Mouse (Mus musculus): ENCODE data around the gene Phf20. TPM values are rescaled to one million over a fixed set of nuclear protein-coding genes. Genes with fewer than 3 reads are reported as not detected.
A peak's percentile ranks its signal among the peaks of the same experiment; 100 is the strongest.

The Phf20 gene
- polyA plus RNA-seq, 1 experiment from 2014 or later, result 61.1 TPM

DNA sequence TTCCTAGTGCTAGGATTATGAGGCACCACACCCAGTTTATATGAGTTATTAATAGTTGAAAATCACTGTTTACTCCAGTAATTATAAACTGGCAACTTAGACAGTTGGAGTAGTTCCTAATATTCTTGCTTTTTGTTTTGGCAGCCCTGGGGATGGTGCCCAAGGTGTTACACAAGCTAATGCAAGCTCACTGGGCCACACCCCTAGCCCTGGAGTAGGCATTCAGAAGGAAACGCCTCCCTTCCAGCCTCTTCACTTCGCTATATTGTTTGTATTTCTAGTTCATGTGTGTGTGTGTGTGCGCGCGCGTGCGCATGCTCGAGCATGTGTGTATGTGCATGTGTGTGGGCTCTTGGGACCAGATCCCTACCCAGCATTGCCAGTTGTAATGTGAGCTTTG, 46.7 kb downstream of the Phf20 start:
- no peaks in the 10 kb centered on the region for H3K4me1 ChIP-seq (ENCODE audit: control insufficient read depth, insufficient read depth, low read length)
- WGBS (ENCODE audit: insufficient replicate concordance), result 93% methylated on average over 8 of the region's 8 CpGs
- H3K27me3 ChIP-seq (ENCODE audit: control insufficient read depth, insufficient read depth, low read length), result no peaks in the 10 kb centered on the region
- no peaks in the 10 kb centered on the region for H3K9me3 ChIP-seq (replicated peaks; ENCODE audit: control insufficient read depth, low read length)
- ATAC-seq (replicated peaks; ENCODE audit: insufficient number of reproducible peaks, low FRiP score, low TSS enrichment), result no peak
- H3K9ac ChIP-seq (ENCODE audit: low read depth, low read length), result no peak overlapping the region
- peaks cover 5% of the 10 kb centered on the region; the same call in 1 of the 2 replicates for H3K36me3 ChIP-seq (ENCODE audit: control insufficient read depth, insufficient read depth, low read length)
- H3K4me3 ChIP-seq (ENCODE audit: low read depth, low read length), result no peak overlapping the region
- no peak overlapping the region for H3K4me2 ChIP-seq
- no peak overlapping the region for H3K27ac ChIP-seq (ENCODE audit: low read depth, low read length)

DNA sequence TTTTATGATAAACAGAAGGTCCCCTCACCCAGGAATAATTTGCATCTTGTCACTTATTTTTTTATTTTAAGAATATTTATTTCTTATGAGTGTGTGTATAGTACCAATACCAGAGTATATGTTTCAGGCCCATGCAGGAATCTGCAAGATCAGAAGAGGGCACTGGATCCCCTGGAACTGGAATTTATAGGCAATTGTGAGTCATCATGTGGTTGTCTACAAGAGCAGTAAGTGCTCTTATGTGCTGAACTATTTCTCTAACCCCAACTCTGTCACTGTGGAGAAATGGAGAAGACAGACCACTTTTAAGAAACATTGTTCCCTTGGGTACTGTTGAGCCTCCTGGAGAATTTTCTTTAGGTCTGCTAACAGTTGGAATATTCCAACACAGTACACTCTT, 51.3 kb downstream of the Phf20 start:
- no peaks in the 10 kb centered on the region for H3K9me3 ChIP-seq (replicated peaks; ENCODE audit: control insufficient read depth, low read length)
- H3K36me3 ChIP-seq (ENCODE audit: control insufficient read depth, insufficient read depth, low read length), result peaks cover 12% of the 10 kb centered on the region
- no peak overlapping the region for H3K9ac ChIP-seq (ENCODE audit: low read depth, low read length)
- H3K4me2 ChIP-seq, result no peak overlapping the region
- no peak overlapping the region for H3K27ac ChIP-seq (ENCODE audit: low read depth, low read length)
- no peak overlapping the region for H3K4me3 ChIP-seq (ENCODE audit: low read depth, low read length)
- H3K27me3 ChIP-seq (ENCODE audit: control insufficient read depth, insufficient read depth, low read length), result no peaks in the 10 kb centered on the region
- no peak for ATAC-seq (replicated peaks; ENCODE audit: insufficient number of reproducible peaks, low FRiP score, low TSS enrichment)
- no peaks in the 10 kb centered on the region for H3K4me1 ChIP-seq (ENCODE audit: control insufficient read depth, insufficient read depth, low read length)

DNA sequence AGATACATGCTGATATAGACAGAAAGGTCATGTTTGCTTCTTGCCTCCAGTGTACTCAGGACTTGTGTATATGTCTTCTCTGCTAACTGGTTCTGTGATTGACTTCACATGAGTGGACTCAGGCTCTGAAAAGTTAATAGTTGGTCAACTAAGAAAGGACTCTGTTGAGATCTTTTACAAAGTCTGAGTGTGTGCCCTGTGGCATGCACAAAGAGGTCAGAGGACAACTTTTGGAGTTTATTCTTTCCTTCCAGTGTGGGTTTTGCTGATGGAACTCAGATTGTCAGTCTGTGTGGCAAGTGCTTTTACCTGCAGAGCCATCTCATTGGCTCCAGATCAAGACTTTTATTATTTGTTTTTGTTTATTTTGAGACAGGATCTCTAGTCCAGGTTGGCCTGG, 54.5 kb downstream of the Phf20 start:
- Histone ChIP-seq H3K27me3 (ENCODE audit: control insufficient read depth, insufficient read depth, low read length) (no peaks in the 10 kb centered on the region), H3K9me3 (replicated peaks; ENCODE audit: control insufficient read depth, low read length) (no peaks in the 10 kb centered on the region), H3K27ac (ENCODE audit: low read depth, low read length) (no peak overlapping the region), H3K4me2 (no peak overlapping the region), H3K9ac (ENCODE audit: low read depth, low read length) (no peak overlapping the region), H3K4me1 (ENCODE audit: control insufficient read depth, insufficient read depth, low read length) (no peaks in the 10 kb centered on the region), H3K4me3 (ENCODE audit: low read depth, low read length) (no peak overlapping the region), H3K36me3 (ENCODE audit: control insufficient read depth, insufficient read depth, low read length) (peaks cover 21% of the 10 kb centered on the region)
- no peak for ATAC-seq (replicated peaks; ENCODE audit: insufficient number of reproducible peaks, low FRiP score, low TSS enrichment)

DNA sequence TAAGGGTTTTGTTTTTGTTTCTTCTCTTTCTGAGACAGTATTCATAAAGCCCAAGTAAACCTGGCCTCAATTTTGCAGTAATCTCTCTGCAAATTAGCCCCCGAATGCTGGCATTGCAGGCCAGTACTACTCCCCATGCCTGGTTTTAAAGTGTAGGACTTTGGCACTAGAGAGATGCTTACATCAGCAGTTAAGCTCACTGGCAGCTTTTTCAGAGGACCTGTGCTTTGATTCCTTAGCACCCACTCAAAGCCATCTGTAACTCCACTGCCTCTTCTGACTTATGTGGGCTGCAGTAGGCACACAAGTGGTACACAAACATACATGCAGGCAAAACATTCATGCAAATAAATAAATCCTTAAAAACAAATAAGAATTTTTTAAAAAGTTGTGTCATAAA, 55.0 kb downstream of the Phf20 start:
- Histone ChIP-seq H3K4me3 (ENCODE audit: low read depth, low read length) (no peak overlapping the region), H3K9me3 (replicated peaks; ENCODE audit: control insufficient read depth, low read length) (no peaks in the 10 kb centered on the region), H3K4me1 (ENCODE audit: control insufficient read depth, insufficient read depth, low read length) (no peaks in the 10 kb centered on the region), H3K27me3 (ENCODE audit: control insufficient read depth, insufficient read depth, low read length) (no peaks in the 10 kb centered on the region), H3K27ac (ENCODE audit: low read depth, low read length) (no peak overlapping the region), H3K9ac (ENCODE audit: low read depth, low read length) (no peak overlapping the region), H3K4me2 (no peak overlapping the region), H3K36me3 (ENCODE audit: control insufficient read depth, insufficient read depth, low read length) (peaks cover 24% of the 10 kb centered on the region)
- WGBS (ENCODE audit: insufficient replicate concordance), result 82% methylated on average over 1 of the region's 1 CpGs
- ATAC-seq (replicated peaks; ENCODE audit: insufficient number of reproducible peaks, low FRiP score, low TSS enrichment), result no peak

DNA sequence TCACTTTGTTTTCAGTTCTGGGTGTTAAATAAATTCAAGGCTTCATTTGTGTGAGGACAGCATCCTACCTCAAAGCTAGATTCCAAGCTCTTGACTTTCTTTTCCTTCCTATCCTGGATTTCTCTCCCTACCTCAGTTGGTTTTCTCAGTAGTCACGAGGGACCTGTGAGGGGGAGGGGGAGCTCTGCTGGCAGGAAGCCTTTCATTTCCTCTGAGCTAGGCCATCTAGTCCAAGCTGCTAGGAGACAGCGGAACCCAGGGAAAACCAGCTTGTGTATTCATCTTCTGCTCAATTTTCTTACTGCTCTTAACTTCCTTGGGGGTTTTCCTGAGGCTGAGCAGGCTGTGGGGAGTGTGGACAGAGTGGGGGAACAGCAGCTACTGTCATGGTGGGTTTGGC, 60.8 kb downstream of the Phf20 start:
- 49% methylated on average over 2 of the region's 2 CpGs for WGBS (ENCODE audit: insufficient replicate concordance)
- H3K4me3 ChIP-seq (ENCODE audit: low read depth, low read length), result no peak overlapping the region
- H3K9me3 ChIP-seq (replicated peaks; ENCODE audit: control insufficient read depth, low read length), result no peaks in the 10 kb centered on the region
- H3K4me2 ChIP-seq, result no peak overlapping the region
- H3K27ac ChIP-seq (ENCODE audit: low read depth, low read length), result peak overlapping the region; percentile 58; the same call in 1 of the 2 replicates
- H3K27me3 ChIP-seq (ENCODE audit: control insufficient read depth, insufficient read depth, low read length), result no peaks in the 10 kb centered on the region
- H3K9ac ChIP-seq (ENCODE audit: low read depth, low read length), result no peak overlapping the region
- peaks cover 9% of the 10 kb centered on the region; the same call in 1 of the 2 replicates for H3K4me1 ChIP-seq (ENCODE audit: control insufficient read depth, insufficient read depth, low read length)
- ATAC-seq (replicated peaks; ENCODE audit: insufficient number of reproducible peaks, low FRiP score, low TSS enrichment), result no peak
- peaks cover 19% of the 10 kb centered on the region for H3K36me3 ChIP-seq (ENCODE audit: control insufficient read depth, insufficient read depth, low read length)

DNA sequence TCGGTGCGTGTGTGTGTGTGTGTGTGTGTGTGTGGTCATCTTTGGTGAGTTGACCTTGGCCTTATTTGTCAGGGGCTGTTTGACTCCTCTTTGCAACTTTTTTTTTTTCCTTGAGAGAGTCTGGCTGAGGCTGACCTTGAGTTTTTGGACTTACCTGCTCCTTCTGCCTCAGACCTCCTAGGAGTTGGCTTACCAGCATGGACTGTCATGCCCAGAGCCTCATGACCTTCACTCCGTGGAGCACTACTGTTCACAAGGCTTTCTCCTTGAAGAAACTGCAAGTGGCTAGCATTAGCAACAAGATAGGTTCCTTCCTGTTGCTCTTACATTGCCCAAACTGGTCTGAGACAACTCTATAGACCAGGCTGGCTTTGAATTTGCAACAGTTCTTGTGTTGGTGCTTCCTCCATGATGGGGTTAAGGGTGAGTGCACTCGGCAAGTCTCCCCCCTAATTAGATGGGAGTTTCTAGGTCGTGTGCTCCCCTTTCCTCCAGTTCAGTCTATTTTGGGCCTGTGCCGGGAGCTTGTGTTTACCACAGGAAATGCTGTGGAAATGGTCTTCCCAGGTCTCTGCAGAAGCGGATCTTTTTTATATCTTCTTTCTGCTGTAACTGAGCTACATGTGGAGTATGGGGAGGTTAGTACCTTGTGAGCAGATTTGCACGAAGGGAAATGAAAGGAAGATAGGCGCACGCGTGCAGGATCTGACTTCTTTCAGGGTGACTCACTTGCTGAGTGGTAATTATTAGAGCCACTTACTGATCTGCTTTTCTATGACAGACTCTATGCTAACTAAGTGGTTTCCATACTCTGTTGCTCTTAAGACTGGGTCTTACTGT, 61.9 kb downstream of the Phf20 start:
- Histone ChIP-seq H3K9me3 (replicated peaks; ENCODE audit: control insufficient read depth, low read length) (no peaks in the 10 kb centered on the region), H3K27ac (ENCODE audit: low read depth, low read length) (peak overlapping the region; percentile 47; the same call in 1 of the 2 replicates), H3K4me1 (ENCODE audit: control insufficient read depth, insufficient read depth, low read length) (peaks cover 9% of the 10 kb centered on the region; the same call in 1 of the 2 replicates), H3K4me2 (no peak overlapping the region), H3K9ac (ENCODE audit: low read depth, low read length) (no peak overlapping the region), H3K27me3 (ENCODE audit: control insufficient read depth, insufficient read depth, low read length) (no peaks in the 10 kb centered on the region), H3K4me3 (ENCODE audit: low read depth, low read length) (no peak overlapping the region), H3K36me3 (ENCODE audit: control insufficient read depth, insufficient read depth, low read length) (peaks cover 8% of the 10 kb centered on the region)
- ATAC-seq (replicated peaks; ENCODE audit: insufficient number of reproducible peaks, low FRiP score, low TSS enrichment), result no peak
- WGBS (ENCODE audit: insufficient replicate concordance), result 58% methylated on average over 11 of the region's 11 CpGs

DNA sequence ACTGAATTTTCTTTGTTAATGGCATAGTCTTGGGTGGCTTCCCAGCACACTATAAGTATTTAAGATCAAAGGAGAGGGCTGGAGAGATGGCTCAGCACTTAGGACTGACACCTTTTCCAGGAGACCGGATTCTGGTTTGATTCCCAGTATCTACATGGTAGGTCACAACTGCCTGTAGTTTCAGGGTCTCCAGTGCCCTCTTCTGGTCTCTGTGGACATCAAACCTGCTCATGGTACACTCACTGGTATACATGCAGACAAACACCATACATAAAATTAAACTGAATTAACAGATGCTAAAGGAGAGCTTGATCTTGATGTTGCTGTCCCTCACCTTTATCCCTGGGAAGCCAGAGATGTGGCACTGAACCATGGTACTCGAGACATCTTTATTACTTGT, 64.7 kb downstream of the Phf20 start:
- ATAC-seq (replicated peaks; ENCODE audit: insufficient number of reproducible peaks, low FRiP score, low TSS enrichment), result no peak
- no peaks in the 10 kb centered on the region for H3K9me3 ChIP-seq (replicated peaks; ENCODE audit: control insufficient read depth, low read length)
- no peaks in the 10 kb centered on the region for H3K27me3 ChIP-seq (ENCODE audit: control insufficient read depth, insufficient read depth, low read length)
- H3K4me3 ChIP-seq (ENCODE audit: low read depth, low read length), result no peak overlapping the region
- no peak overlapping the region for H3K9ac ChIP-seq (ENCODE audit: low read depth, low read length)
- H3K4me1 ChIP-seq (ENCODE audit: control insufficient read depth, insufficient read depth, low read length), result peaks cover 9% of the 10 kb centered on the region; the same call in 1 of the 2 replicates
- H3K4me2 ChIP-seq, result no peak overlapping the region
- 0 out of 2 replicates have a peak, but pooled peaks cover 3% of the 10 kb centered on the region for H3K36me3 ChIP-seq (ENCODE audit: control insufficient read depth, insufficient read depth, low read length)
- H3K27ac ChIP-seq (ENCODE audit: low read depth, low read length), result no peak overlapping the region
- WGBS (ENCODE audit: insufficient replicate concordance), result 88% methylated on average over 2 of the region's 2 CpGs

DNA sequence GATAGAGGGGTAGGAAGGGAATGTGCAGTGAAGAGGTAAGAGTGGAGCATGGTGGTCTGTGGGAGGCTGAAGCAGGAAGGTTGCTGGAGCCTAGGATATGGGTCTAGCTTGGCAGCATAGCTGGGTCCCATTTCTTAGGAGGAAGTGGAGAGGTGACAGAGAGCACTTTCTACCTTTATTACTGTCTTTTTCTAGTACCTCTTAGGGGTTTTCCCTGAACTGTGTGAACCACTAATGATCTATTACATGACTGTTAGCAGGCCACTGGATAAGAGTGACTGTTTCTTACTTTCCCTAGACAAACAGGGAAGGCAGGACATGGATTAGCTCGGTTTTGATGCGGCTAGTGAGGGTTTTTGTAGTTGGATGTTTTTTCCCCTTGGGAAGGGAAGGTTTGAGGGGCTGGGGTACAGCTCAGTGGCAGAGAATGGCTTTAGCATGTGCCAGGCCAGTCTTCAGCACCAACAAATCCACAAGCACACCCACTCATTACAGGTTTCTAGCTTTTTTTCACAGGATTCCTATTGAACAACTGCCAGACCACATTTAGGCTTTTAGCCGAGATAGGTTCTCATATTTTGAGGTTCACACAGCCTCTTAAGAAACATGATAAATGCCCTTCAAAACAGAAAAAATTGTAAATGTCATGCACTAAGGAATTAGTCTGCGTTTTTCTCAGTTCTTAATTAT, 67.1 kb downstream of the Phf20 start:
- 93% methylated on average over 4 of the region's 4 CpGs for WGBS (ENCODE audit: insufficient replicate concordance)
- Histone ChIP-seq H3K27me3 (ENCODE audit: control insufficient read depth, insufficient read depth, low read length) (no peaks in the 10 kb centered on the region), H3K4me2 (no peak overlapping the region), H3K9ac (ENCODE audit: low read depth, low read length) (no peak overlapping the region), H3K36me3 (ENCODE audit: control insufficient read depth, insufficient read depth, low read length) (peaks cover 5% of the 10 kb centered on the region; the same call in 1 of the 2 replicates), H3K9me3 (replicated peaks; ENCODE audit: control insufficient read depth, low read length) (no peaks in the 10 kb centered on the region), H3K27ac (ENCODE audit: low read depth, low read length) (no peak overlapping the region), H3K4me1 (ENCODE audit: control insufficient read depth, insufficient read depth, low read length) (no peaks in the 10 kb centered on the region; the same call in 1 of the 2 replicates), H3K4me3 (ENCODE audit: low read depth, low read length) (no peak overlapping the region)
- no peak for ATAC-seq (replicated peaks; ENCODE audit: insufficient number of reproducible peaks, low FRiP score, low TSS enrichment)
